Mouse (Mus musculus): ENCODE data around the gene Sgpl1.

- TF ChIP-seq CTCF (IDR thresholded peaks at IDR 0.05; ENCODE audit: control insufficient read depth, insufficient read depth, low read length) (no peak), POLR2A (IDR thresholded peaks at IDR 0.05; ENCODE audit: borderline replicate concordance, control insufficient read depth, low read depth, low read length) (no peak)
Measured at GRCm38 (mm10) chr10:61176221-61176790, 28.8 kb upstream of the Sgpl1 start.

All from bone marrow, adult 2 months (tissue).